Mouse (Mus musculus) lung, embryonic 15.5 days (tissue): ENCODE results near the gene Bcr. TPM values are rescaled to one million over a fixed set of nuclear protein-coding genes. Genes with fewer than 3 reads are reported as not detected.

Experiments used
- ATAC-seq: fragments of 200-750 bp; cut with Nextera tagmentation; 2 replicates; pipeline ENCODE4 v1.8.0; 2017; ENCODE audit warnings: moderate number of reproducible peaks, borderline replicate concordance; ENCODE audit not compliant: low FRiP score, low TSS enrichment; ENCODE audit errors: extremely low read depth
- H3K27ac ChIP-seq: fragments of 300-500 bp; sonication (generic); 2 replicates; pipeline ENCODE4 v1.5.1; 2015; ENCODE audit warnings: moderate library complexity, mild to moderate bottlenecking, inconsistent platforms
- H3K27me3 ChIP-seq: fragments of 300-500 bp; sonication (generic); 2 replicates; pipeline ENCODE4 v1.6.1; 2015; ENCODE audit warnings: inconsistent platforms
- H3K36me3 ChIP-seq: fragments of 300-500 bp; sonication (generic); 2 replicates; pipeline ENCODE4 v1.6.1; 2015; ENCODE audit warnings: inconsistent platforms
- H3K4me1 ChIP-seq: fragments of 300-500 bp; sonication (generic); 2 replicates; pipeline ENCODE4 v1.6.1; 2015; ENCODE audit warnings: inconsistent platforms
- H3K4me2 ChIP-seq: fragments of 300-500 bp; sonication (generic); 2 replicates; pipeline ENCODE4 v1.6.1; 2015; ENCODE audit warnings: inconsistent platforms, mild to moderate bottlenecking, moderate library complexity
- H3K4me3 ChIP-seq: fragments of 300-500 bp; sonication (generic); 2 replicates; pipeline ENCODE4 v1.5.1; 2015; ENCODE audit warnings: mild to moderate bottlenecking, inconsistent platforms
- H3K9ac ChIP-seq: fragments of 300-500 bp; sonication (generic); 2 replicates; pipeline ENCODE4 v1.6.1; 2015; ENCODE audit warnings: inconsistent platforms
- H3K9me3 ChIP-seq: fragments of 300-500 bp; sonication (generic); 2 replicates; pipeline ENCODE4 v1.6.1; 2016; ENCODE audit warnings: inconsistent platforms
- WGBS: fragments of 180-500 bp; shearing (Covaris S2); methylation state at CpG from one replicate; pipeline ENCODE4 v1.1.7; 2015; 5-methylcytosine and 5-hydroxymethylcytosine counted together
- polyA plus RNA-seq: library from polyadenylated mRNA; unstranded; fragments of >200 nt; fragmentation: Nextera tagmentation; extraction: Ambion mirVana; gene quantifications from 2 replicates; pipeline ENCODE4 v1.2.1, GENCODE M21; 2015

Bcr gene
- polyA plus RNA-seq, 1 experiment from 2014 or later, result 8.6 TPM

- Histone ChIP-seq H3K27ac (no peak overlapping the region), H3K9me3 (no peaks in the 10 kb centered on the region), H3K27me3 (no peaks in the 10 kb centered on the region), H3K36me3 (peaks cover 35% of the 10 kb centered on the region), H3K4me1 (peaks cover 4% of the 10 kb centered on the region; the same call in 1 of the 2 replicates), H3K4me3 (no peak overlapping the region), H3K4me2 (no peak overlapping the region), H3K9ac (no peak overlapping the region)
- 60% methylated on average over 2 of the region's 2 CpGs for WGBS
- ATAC-seq, result no peak
Measured at GRCm38 (mm10) chr10:75233489-75233888, 173.1 kb downstream of the Bcr start.

Other genes with a start within 250 kb of the Bcr start
- 2.9 and 3.0 TPM in 2 replicates for gene Gnaz, start 93.4 kb upstream of the Bcr start, polyA plus RNA-seq
- gene Rsph14, start 28.0 kb upstream of the Bcr start, polyA plus RNA-seq, result 0.96 and 2.1 TPM in 2 replicates
- gene Rab36, start 23.5 kb upstream of the Bcr start, polyA plus RNA-seq, result 11.0 and 13.1 TPM in 2 replicates
- 45.2 and 47.3 TPM in 2 replicates for gene Specc1l, start 151.5 kb downstream of the Bcr start, polyA plus RNA-seq